ENCODE assay signal across 8 mouse cellular contexts in genomic region chr13:34653391-34653790, GRCm38 (mm10). TPM values are rescaled to one million over a fixed set of nuclear protein-coding genes. Genes with fewer than 3 reads are reported as not detected.
A peak's percentile ranks its signal among the peaks of the same experiment; 100 is the strongest.
DNase-seq lines count a peak whose midpoint lies in the region; ATAC-seq and TF ChIP-seq lines count a peak whose summit lies in the region.

Pxdc1 (minus strand) TSS chr13:34653486.

- peak within 1 kb of the TSS; percentile 89 for H3K4me2 ChIP-seq in embryonic facial prominence, embryonic 12.5 days (replicated peaks)
- peak within 1 kb of the TSS; percentile 96 for H3K4me2 ChIP-seq in heart, embryonic 16.5 days (ENCODE audit: low read depth, low read length)
- peak within 1 kb of the TSS; percentile 94 for H3K4me2 ChIP-seq in stomach, postnatal 0 days (replicated peaks; ENCODE audit: low read depth)

- no peaks in the 10 kb centered on the region for H3K9me3 ChIP-seq in embryonic facial prominence, embryonic 12.5 days
- no peaks in the 10 kb centered on the region for H3K9me3 ChIP-seq in heart, embryonic 16.5 days (replicated peaks; ENCODE audit: control insufficient read depth, low read length)
- H3K9me3 ChIP-seq in stomach, postnatal 0 days (ENCODE audit: control insufficient read depth, low read length), result no peaks in the 10 kb centered on the region

- TF ChIP-seq CTCF in cerebellum, adult 2 months (IDR thresholded peaks at IDR 0.05; ENCODE audit: borderline replicate concordance, insufficient read depth, low read depth, low read length), result no peak
- TF ChIP-seq CTCF in stomach, postnatal 0 days (IDR thresholded peaks at IDR 0.05; ENCODE audit: low read depth), result peak; percentile 57

- TF ChIP-seq EP300 in stomach, postnatal 0 days (optimal IDR thresholded peaks at IDR 0.05), result no peak

- H3K36me3 ChIP-seq in embryonic facial prominence, embryonic 12.5 days, result no peaks in the 10 kb centered on the region
- no peaks in the 10 kb centered on the region for H3K36me3 ChIP-seq in heart, embryonic 16.5 days (ENCODE audit: control insufficient read depth, insufficient read depth)
- no peaks in the 10 kb centered on the region for H3K36me3 ChIP-seq in stomach, postnatal 0 days (ENCODE audit: control insufficient read depth, insufficient read depth, low read length)

- H3K9ac ChIP-seq in embryonic facial prominence, embryonic 12.5 days, result peak within 1 kb of the TSS; percentile 56
- peak within 1 kb of the TSS; percentile 88 for H3K9ac ChIP-seq in heart, embryonic 16.5 days (ENCODE audit: low read length)
- H3K9ac ChIP-seq in stomach, postnatal 0 days (ENCODE audit: low read length), result peak within 1 kb of the TSS; percentile 74

- 20% methylated on average over 9 of the region's 9 CpGs for WGBS in cerebellum, adult 2 months
- 1% methylated on average over 9 of the region's 9 CpGs for WGBS in embryonic facial prominence, embryonic 12.5 days
- WGBS in heart, embryonic 16.5 days, result 4% methylated on average over 9 of the region's 9 CpGs
- 16% methylated on average over 9 of the region's 9 CpGs for WGBS in stomach, postnatal 0 days

- H3K27ac ChIP-seq in cerebellum, adult 2 months (ENCODE audit: insufficient read depth, low read length), result no peak within 1 kb of the TSS
- 0 out of 2 replicates have a peak within 1 kb of the TSS, but pooled peaks have one; percentile 30 for H3K27ac ChIP-seq in embryonic facial prominence, embryonic 12.5 days
- H3K27ac ChIP-seq in heart, embryonic 16.5 days (ENCODE audit: low read length), result peak within 1 kb of the TSS; percentile 91
- peak within 1 kb of the TSS; percentile 90 for H3K27ac ChIP-seq in stomach, postnatal 0 days (replicated peaks)

- peak within 1 kb of the TSS; percentile 21 for H3K4me3 ChIP-seq in cerebellum, adult 2 months (replicated peaks; ENCODE audit: insufficient read depth, low read depth, low read length)
- peak within 1 kb of the TSS; percentile 58 for H3K4me3 ChIP-seq in embryonic facial prominence, embryonic 12.5 days
- H3K4me3 ChIP-seq in heart, embryonic 16.5 days (ENCODE audit: low read length), result peak within 1 kb of the TSS; percentile 80
- peak within 1 kb of the TSS; percentile 68 for H3K4me3 ChIP-seq in stomach, postnatal 0 days (ENCODE audit: low read depth, low read length)

- no peak for TF ChIP-seq POLR2A in cerebellum, adult 2 months (IDR thresholded peaks at IDR 0.05; ENCODE audit: borderline replicate concordance, insufficient read depth, low read length)

- no peaks in the 10 kb centered on the region; the same call in 1 of the 2 replicates for H3K4me1 ChIP-seq in cerebellum, adult 2 months (ENCODE audit: control insufficient read depth, insufficient read depth, low read length)
- peaks cover 15% of the 10 kb centered on the region; the same call in 1 of the 2 replicates for H3K4me1 ChIP-seq in embryonic facial prominence, embryonic 12.5 days
- H3K4me1 ChIP-seq in heart, embryonic 16.5 days (ENCODE audit: control insufficient read depth, insufficient read depth, low read length), result peaks cover 15% of the 10 kb centered on the region
- peaks cover 5% of the 10 kb centered on the region; the same call in 1 of the 2 replicates for H3K4me1 ChIP-seq in stomach, postnatal 0 days (replicated peaks; ENCODE audit: control insufficient read depth, insufficient read depth)

- peaks cover 6% of the 10 kb centered on the region; the same call in 1 of the 2 replicates for H3K27me3 ChIP-seq in cerebellum, adult 2 months (ENCODE audit: control insufficient read depth, insufficient read depth, low read length)
- peaks cover 30% of the 10 kb centered on the region for H3K27me3 ChIP-seq in embryonic facial prominence, embryonic 12.5 days
- peaks cover 4% of the 10 kb centered on the region; the same call in 1 of the 2 replicates for H3K27me3 ChIP-seq in heart, embryonic 16.5 days (ENCODE audit: control insufficient read depth, insufficient read depth, low read length)
- H3K27me3 ChIP-seq in stomach, postnatal 0 days (ENCODE audit: control insufficient read depth, insufficient read depth, low read length), result no peaks in the 10 kb centered on the region

- ATAC-seq in embryonic facial prominence, embryonic 12.5 days (ENCODE audit: insufficient number of reproducible peaks, insufficient read depth, low FRiP score, low TSS enrichment), result no peak
- no peak for ATAC-seq in heart, embryonic 16.5 days (replicated peaks; ENCODE audit: extremely low read depth, insufficient read depth, low FRiP score)
- ATAC-seq in stomach, postnatal 0 days (ENCODE audit: low FRiP score, low TSS enrichment), result no peak

- DNase-seq in cerebellum, adult 2 months, result no peak
- DNase-seq in cerebellum, adult 8-10 months, result no peak
- DNase-seq in kidney, postnatal 25 days, result peak; percentile 52 to 66
- peak; percentile 55 for DNase-seq in lung, postnatal 14 days
- DNase-seq in stomach, postnatal 0 days (ENCODE audit: low spot score), result peak; percentile 55
- DNase-seq in cerebellum, adult 18-20 months, result no peak

RNA-seq across cellular contexts. Expression of gene Pxdc1, which starts in this region (rescaled TPM):
- 5.1 and 5.7 TPM in 2 replicates for polyA plus RNA-seq in cerebellum, adult 2 months (2012; rRNA removed)
- polyA plus RNA-seq in embryonic facial prominence, embryonic 12.5 days (2016; fragmentation: Nextera tagmentation; extraction: Ambion mirVana), result 14.6 and 15.5 TPM in 2 replicates
- 19.3 and 21.2 TPM in 2 replicates for polyA plus RNA-seq in heart, embryonic 16.5 days (2015; fragmentation: Nextera tagmentation; extraction: Ambion mirVana)
- 13.8 and 14.4 TPM in 2 replicates for polyA plus RNA-seq in stomach, postnatal 0 days (2015; fragmentation: Nextera tagmentation; extraction: Ambion mirVana)

Comparison
In these comparisons a context has a peak if more than half of its experiments do, and no peak if none do; other contexts are left out.
1. DNase-seq: peak in kidney, postnatal 25 days (2 of 2), lung, postnatal 14 days (single experiment) and stomach, postnatal 0 days (single experiment); none in cerebellum, adult 2 months (0 of 2), cerebellum, adult 8-10 months (single experiment) and cerebellum, adult 18-20 months (0 of 2).
2. H3K4me3 ChIP-seq: peak in every context shown above with its lines; median percentile 80 in heart, embryonic 16.5 days; 68 in stomach, postnatal 0 days; 58 in embryonic facial prominence, embryonic 12.5 days; 21 in cerebellum, adult 2 months.
3. Peak in every context shown above with its lines, with median percentiles within 50 percentile points of each other: H3K4me2 ChIP-seq and H3K9ac ChIP-seq.